Mouse (Mus musculus): ENCODE measurements around the gene Trappc11. TPM values are rescaled to one million over a fixed set of nuclear protein-coding genes. Genes with fewer than 3 reads are reported as not detected.

Gene Trappc11
- polyA plus RNA-seq, 1 experiment from 2014 or later, result 49.9 TPM

GRCm38 (mm10) chr8:47553613-47554012 is 20.3 kb upstream of the Trappc11 start:
- H3K27me3 ChIP-seq (ENCODE audit: control insufficient read depth, insufficient read depth, low read length), result no peaks in the 10 kb centered on the region
- no peak overlapping the region for H3K4me3 ChIP-seq (ENCODE audit: low read depth, low read length)
- no peak overlapping the region for H3K9ac ChIP-seq (ENCODE audit: low read length)
- ATAC-seq (ENCODE audit: insufficient read depth, low FRiP score, low TSS enrichment) (no peak), DNase-seq (ENCODE audit: low spot score) (no peak)
- no peaks in the 10 kb centered on the region for H3K4me1 ChIP-seq (ENCODE audit: control insufficient read depth, insufficient read depth, low read length)
- peaks cover 6% of the 10 kb centered on the region; the same call in 1 of the 2 replicates for H3K36me3 ChIP-seq (ENCODE audit: control insufficient read depth, insufficient read depth, low read length)
- no peaks in the 10 kb centered on the region for H3K9me3 ChIP-seq (ENCODE audit: control insufficient read depth, low read length)
- H3K4me2 ChIP-seq (ENCODE audit: low read depth), result no peak overlapping the region
- 88% methylated on average over 6 of the region's 6 CpGs for WGBS
- no peak overlapping the region for H3K27ac ChIP-seq (ENCODE audit: low read depth, low read length)

GRCm38 (mm10) chr8:47547102-47547501 is 13.8 kb upstream of the Trappc11 start:
- H3K9ac ChIP-seq (ENCODE audit: low read length), result no peak overlapping the region
- no peaks in the 10 kb centered on the region for H3K27me3 ChIP-seq (ENCODE audit: control insufficient read depth, insufficient read depth, low read length)
- no peaks in the 10 kb centered on the region for H3K9me3 ChIP-seq (ENCODE audit: control insufficient read depth, low read length)
- ATAC-seq (ENCODE audit: insufficient read depth, low FRiP score, low TSS enrichment) (no peak), DNase-seq (ENCODE audit: low spot score) (no peak)
- peaks cover 24% of the 10 kb centered on the region for H3K36me3 ChIP-seq (ENCODE audit: control insufficient read depth, insufficient read depth, low read length)
- H3K27ac ChIP-seq (ENCODE audit: low read depth, low read length), result no peak overlapping the region
- no peak overlapping the region for H3K4me3 ChIP-seq (ENCODE audit: low read depth, low read length)
- no peaks in the 10 kb centered on the region for H3K4me1 ChIP-seq (ENCODE audit: control insufficient read depth, insufficient read depth, low read length)
- 95% methylated on average over 10 of the region's 10 CpGs for WGBS
- H3K4me2 ChIP-seq (ENCODE audit: low read depth), result no peak overlapping the region

- no peak overlapping the region for H3K4me2 ChIP-seq (ENCODE audit: low read depth)
- ATAC-seq (ENCODE audit: insufficient read depth, low FRiP score, low TSS enrichment) (no peak), DNase-seq (ENCODE audit: low spot score) (no peak)
- H3K9ac ChIP-seq (ENCODE audit: low read length), result no peak overlapping the region
- H3K4me1 ChIP-seq (ENCODE audit: control insufficient read depth, insufficient read depth, low read length), result no peaks in the 10 kb centered on the region
- H3K9me3 ChIP-seq (ENCODE audit: control insufficient read depth, low read length), result no peaks in the 10 kb centered on the region
- no peaks in the 10 kb centered on the region for H3K27me3 ChIP-seq (ENCODE audit: control insufficient read depth, insufficient read depth, low read length)
- 87% methylated on average over 5 of the region's 5 CpGs for WGBS
- H3K4me3 ChIP-seq (ENCODE audit: low read depth, low read length), result no peak overlapping the region
- H3K27ac ChIP-seq (ENCODE audit: low read depth, low read length), result no peak overlapping the region
- H3K36me3 ChIP-seq (ENCODE audit: control insufficient read depth, insufficient read depth, low read length), result peaks cover 19% of the 10 kb centered on the region
These were observed 10.8 kb upstream of the Trappc11 start for GRCm38 (mm10) chr8:47544094-47544493.

GRCm38 (mm10) chr8:47542746-47543145 is 9.5 kb upstream of the Trappc11 start:
- Histone ChIP-seq H3K27me3 (ENCODE audit: control insufficient read depth, insufficient read depth, low read length) (no peaks in the 10 kb centered on the region), H3K9ac (ENCODE audit: low read length) (no peak overlapping the region), H3K27ac (ENCODE audit: low read depth, low read length) (no peak overlapping the region), H3K4me3 (ENCODE audit: low read depth, low read length) (no peak overlapping the region), H3K9me3 (ENCODE audit: control insufficient read depth, low read length) (no peaks in the 10 kb centered on the region), H3K36me3 (ENCODE audit: control insufficient read depth, insufficient read depth, low read length) (peaks cover 11% of the 10 kb centered on the region), H3K4me2 (ENCODE audit: low read depth) (no peak overlapping the region), H3K4me1 (ENCODE audit: control insufficient read depth, insufficient read depth, low read length) (no peaks in the 10 kb centered on the region)
- 96% methylated on average over 16 of the region's 16 CpGs for WGBS
- ATAC-seq (ENCODE audit: insufficient read depth, low FRiP score, low TSS enrichment) (no peak), DNase-seq (ENCODE audit: low spot score) (no peak)

- Histone ChIP-seq H3K4me1 (ENCODE audit: control insufficient read depth, insufficient read depth, low read length) (peaks cover 4% of the 10 kb centered on the region; the same call in 1 of the 2 replicates), H3K4me3 (ENCODE audit: low read depth, low read length) (no peak overlapping the region), H3K9ac (ENCODE audit: low read length) (no peak overlapping the region), H3K4me2 (ENCODE audit: low read depth) (no peak overlapping the region), H3K9me3 (ENCODE audit: control insufficient read depth, low read length) (no peaks in the 10 kb centered on the region), H3K27me3 (ENCODE audit: control insufficient read depth, insufficient read depth, low read length) (no peaks in the 10 kb centered on the region), H3K36me3 (ENCODE audit: control insufficient read depth, insufficient read depth, low read length) (peaks cover 4% of the 10 kb centered on the region), H3K27ac (ENCODE audit: low read depth, low read length) (no peak overlapping the region)
- ATAC-seq (ENCODE audit: insufficient read depth, low FRiP score, low TSS enrichment) (no peak), DNase-seq (ENCODE audit: low spot score) (no peak)
- 64% methylated on average over 4 of the region's 4 CpGs for whole genome bisulfite sequencing
These were observed 5.1 kb upstream of the Trappc11 start for GRCm38 (mm10) chr8:47538323-47538722.

GRCm38 (mm10) chr8:47528094-47528493 is 5.2 kb downstream of the Trappc11 start:
- Histone ChIP-seq H3K4me2 (ENCODE audit: low read depth) (no peak overlapping the region), H3K36me3 (ENCODE audit: control insufficient read depth, insufficient read depth, low read length) (peaks cover 7% of the 10 kb centered on the region), H3K27ac (ENCODE audit: low read depth, low read length) (no peak overlapping the region), H3K4me3 (ENCODE audit: low read depth, low read length) (no peak overlapping the region), H3K4me1 (ENCODE audit: control insufficient read depth, insufficient read depth, low read length) (peaks cover 2% of the 10 kb centered on the region; the same call in 1 of the 2 replicates), H3K27me3 (ENCODE audit: control insufficient read depth, insufficient read depth, low read length) (no peaks in the 10 kb centered on the region), H3K9me3 (ENCODE audit: control insufficient read depth, low read length) (no peaks in the 10 kb centered on the region), H3K9ac (ENCODE audit: low read length) (no peak overlapping the region)
- ATAC-seq (ENCODE audit: insufficient read depth, low FRiP score, low TSS enrichment) (no peak), DNase-seq (ENCODE audit: low spot score) (no peak)
- 95% methylated on average over 1 of the region's 1 CpGs for WGBS

GRCm38 (mm10) chr8:47513601-47514000 is 19.7 kb downstream of the Trappc11 start:
- DNase-seq (ENCODE audit: low spot score), result no peak
- H3K27me3 ChIP-seq (ENCODE audit: control insufficient read depth, insufficient read depth, low read length), result no peaks in the 10 kb centered on the region
- no peak overlapping the region for H3K4me3 ChIP-seq (ENCODE audit: low read depth, low read length)
- no peak for ATAC-seq (ENCODE audit: insufficient read depth, low FRiP score, low TSS enrichment)
- H3K4me1 ChIP-seq (ENCODE audit: control insufficient read depth, insufficient read depth, low read length), result no peaks in the 10 kb centered on the region
- 94% methylated on average over 15 of the region's 15 CpGs for WGBS
- H3K36me3 ChIP-seq (ENCODE audit: control insufficient read depth, insufficient read depth, low read length), result peaks cover 9% of the 10 kb centered on the region
- H3K4me2 ChIP-seq (ENCODE audit: low read depth), result no peak overlapping the region
- H3K27ac ChIP-seq (ENCODE audit: low read depth, low read length), result no peak overlapping the region
- H3K9ac ChIP-seq (ENCODE audit: low read length), result no peak overlapping the region
- H3K9me3 ChIP-seq (ENCODE audit: control insufficient read depth, low read length), result no peaks in the 10 kb centered on the region

- H3K27ac ChIP-seq (ENCODE audit: low read depth, low read length), result no peak overlapping the region
- no peaks in the 10 kb centered on the region for H3K9me3 ChIP-seq (ENCODE audit: control insufficient read depth, low read length)
- DNase-seq (ENCODE audit: low spot score) (no peak), ATAC-seq (ENCODE audit: insufficient read depth, low FRiP score, low TSS enrichment) (no peak)
- WGBS, result 93% methylated on average over 9 of the region's 9 CpGs
- no peak overlapping the region for H3K9ac ChIP-seq (ENCODE audit: low read length)
- no peaks in the 10 kb centered on the region for H3K4me1 ChIP-seq (ENCODE audit: control insufficient read depth, insufficient read depth, low read length)
- peaks cover 5% of the 10 kb centered on the region for H3K36me3 ChIP-seq (ENCODE audit: control insufficient read depth, insufficient read depth, low read length)
- H3K27me3 ChIP-seq (ENCODE audit: control insufficient read depth, insufficient read depth, low read length), result no peaks in the 10 kb centered on the region
- no peak overlapping the region for H3K4me3 ChIP-seq (ENCODE audit: low read depth, low read length)
- no peak overlapping the region for H3K4me2 ChIP-seq (ENCODE audit: low read depth)
These were observed 22.3 kb downstream of the Trappc11 start for GRCm38 (mm10) chr8:47510930-47511329.

GRCm38 (mm10) chr8:47505431-47505830 is 27.8 kb downstream of the Trappc11 start:
- Histone ChIP-seq H3K4me3 (ENCODE audit: low read depth, low read length) (no peak overlapping the region), H3K4me2 (ENCODE audit: low read depth) (no peak overlapping the region), H3K27me3 (ENCODE audit: control insufficient read depth, insufficient read depth, low read length) (no peaks in the 10 kb centered on the region), H3K9me3 (ENCODE audit: control insufficient read depth, low read length) (no peaks in the 10 kb centered on the region), H3K4me1 (ENCODE audit: control insufficient read depth, insufficient read depth, low read length) (no peaks in the 10 kb centered on the region), H3K9ac (ENCODE audit: low read length) (no peak overlapping the region), H3K36me3 (ENCODE audit: control insufficient read depth, insufficient read depth, low read length) (peaks cover 8% of the 10 kb centered on the region), H3K27ac (ENCODE audit: low read depth, low read length) (no peak overlapping the region)
- ATAC-seq (ENCODE audit: insufficient read depth, low FRiP score, low TSS enrichment), result no peak
- WGBS, result 91% methylated on average over 12 of the region's 12 CpGs
- DNase-seq (ENCODE audit: low spot score), result no peak

All from neural tube, embryonic 11.5 days (tissue).